7 mouse cellular contexts compared by ENCODE assay signal in the genomic region with DNA sequence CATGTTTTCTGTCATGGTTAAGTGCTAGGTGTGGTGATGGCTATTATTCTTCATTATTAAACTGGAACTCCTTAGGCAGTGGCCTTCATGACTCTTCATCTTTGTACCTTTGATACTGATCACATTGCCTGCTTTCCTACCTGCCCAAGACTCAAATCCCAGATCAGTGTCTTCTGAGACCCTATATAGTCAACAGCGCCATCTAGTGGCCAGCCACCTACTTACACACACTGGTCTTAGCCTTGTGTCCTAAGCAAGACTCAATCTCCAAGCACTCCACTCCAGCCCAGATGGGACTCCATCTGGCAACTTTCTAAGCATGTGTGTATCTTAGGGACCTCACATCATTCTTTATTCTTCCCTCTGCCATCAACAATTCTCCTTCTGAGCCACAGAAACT.
DNase-seq lines count a peak whose midpoint lies in the region; ATAC-seq lines count a peak whose summit lies in the region.

No protein-coding gene starts in this region.

- ATAC-seq in limb, embryonic 11.5 days (ENCODE audit: insufficient number of reproducible peaks, low FRiP score, low TSS enrichment, low read depth) = no peak
- ATAC-seq in monocyte, adult 5-6 weeks (replicated peaks; ENCODE audit: insufficient number of reproducible peaks, low FRiP score, low TSS enrichment, poor library complexity, severe bottlenecking) = peak; percentile 53; the same call in 1 of the 2 replicates

- no peaks in the 10 kb centered on the region for H3K9me3 ChIP-seq in limb, embryonic 11.5 days (ENCODE audit: control insufficient read depth, low read length)

- H3K4me1 ChIP-seq in limb, embryonic 11.5 days (ENCODE audit: control insufficient read depth, insufficient read depth, low read length) = no peaks in the 10 kb centered on the region

- H3K27me3 ChIP-seq in limb, embryonic 11.5 days (ENCODE audit: control insufficient read depth, insufficient read depth, low read length) = no peaks in the 10 kb centered on the region

- H3K4me3 ChIP-seq in limb, embryonic 11.5 days (ENCODE audit: low read depth, low read length) = no peak overlapping the region

- no peak overlapping the region for H3K4me2 ChIP-seq in limb, embryonic 11.5 days (ENCODE audit: low read depth, severe bottlenecking)

- peak; percentile 67 for DNase-seq in adrenal gland, adult 2 months
- peak; percentile 93 for DNase-seq in embryo, embryonic 10.5 days (ENCODE audit: low spot score)
- DNase-seq in gastrocnemius, postnatal 4 days (ENCODE audit: low spot score in 2 of 2) = peak; percentile 67 to 81
- DNase-seq in kidney, adult 8-10 months = peak; percentile 55 to 86
- DNase-seq in limb, embryonic 11.5 days (ENCODE audit: low spot score) = peak; percentile 93
- DNase-seq in spleen, postnatal 4 days (ENCODE audit: low spot score in 2 of 2) = peak; percentile 65 to 89

- no peak overlapping the region for H3K27ac ChIP-seq in limb, embryonic 11.5 days (replicated peaks; ENCODE audit: low read depth, low read length)

- H3K36me3 ChIP-seq in limb, embryonic 11.5 days (ENCODE audit: control insufficient read depth, insufficient read depth, low read length) = no peaks in the 10 kb centered on the region

- 0% methylated on average over 1 of the region's 1 CpGs for WGBS in limb, embryonic 11.5 days

- H3K9ac ChIP-seq in limb, embryonic 11.5 days (ENCODE audit: low read length) = no peak overlapping the region
